In the genomic region with DNA sequence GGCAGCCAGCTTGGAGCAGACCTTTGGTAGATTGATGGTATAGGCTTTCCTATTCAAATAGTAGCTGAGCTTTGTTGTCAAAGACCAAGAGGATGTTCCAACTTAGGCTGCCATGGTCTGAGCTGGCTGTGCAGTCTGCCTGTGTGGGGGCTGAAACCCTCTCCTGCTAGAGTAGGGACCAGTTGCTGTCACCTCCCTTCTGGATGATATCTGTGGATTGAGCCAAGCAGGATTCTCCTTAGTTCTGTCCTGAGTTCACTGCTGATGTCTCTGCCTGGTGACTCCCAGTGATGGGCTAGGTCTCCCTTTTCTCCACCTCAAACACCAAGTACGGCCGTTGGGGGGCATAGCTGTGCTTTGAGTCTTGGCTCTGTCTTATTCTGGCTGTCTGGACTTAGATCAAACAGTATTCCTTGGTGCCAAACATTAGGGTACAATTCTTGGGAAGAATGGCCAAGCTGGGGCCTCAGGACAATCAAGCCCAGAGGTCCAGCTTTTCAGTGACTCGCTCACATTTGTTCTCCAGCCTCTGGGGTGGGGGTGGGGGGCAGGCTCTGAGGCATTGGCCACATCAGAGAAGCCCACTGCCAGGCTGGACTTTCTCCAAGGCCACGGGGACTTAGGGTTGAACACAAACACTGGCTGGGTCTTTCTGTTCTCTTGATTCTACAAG, we compare ENCODE assay signal across 12 mouse cellular contexts.
DNase-seq lines count a peak whose midpoint lies in the region; ATAC-seq and TF ChIP-seq lines count a peak whose summit lies in the region.
"Had no signal": no experiment of that assay in that cellular context is flagged by ENCODE, and none has a peak within 500 bp of the region (broad histone marks: within the 10 kb centered on the region; RNA-seq: fewer than 3 reads in every experiment).

No protein-coding gene starts in this region.

- no peaks in the 10 kb centered on the region for H3K36me3 ChIP-seq in forebrain, postnatal 0 days (ENCODE audit: insufficient read depth)
- no peaks in the 10 kb centered on the region for H3K36me3 ChIP-seq in midbrain, embryonic 16.5 days (ENCODE audit: control insufficient read depth, insufficient read depth, low read length)
- no peaks in the 10 kb centered on the region for H3K36me3 ChIP-seq in liver, embryonic 11.5 days (ENCODE audit: control insufficient read depth, insufficient read depth, low read length)
- H3K36me3 ChIP-seq in intestine, postnatal 0 days (ENCODE audit: control insufficient read depth, insufficient read depth), result no peaks in the 10 kb centered on the region

- no peaks in the 10 kb centered on the region for H3K4me1 ChIP-seq in forebrain, postnatal 0 days (ENCODE audit: insufficient read depth)
- H3K4me1 ChIP-seq in midbrain, embryonic 16.5 days (ENCODE audit: control insufficient read depth, insufficient read depth, low read length), result no peaks in the 10 kb centered on the region
- no peaks in the 10 kb centered on the region for H3K4me1 ChIP-seq in liver, embryonic 11.5 days (replicated peaks; ENCODE audit: control insufficient read depth, insufficient read depth, low read length)
- H3K4me1 ChIP-seq in intestine, postnatal 0 days (replicated peaks; ENCODE audit: control insufficient read depth, insufficient read depth, low read length), result no peaks in the 10 kb centered on the region

- H3K9ac ChIP-seq in forebrain, postnatal 0 days, result no peak overlapping the region
- no peak overlapping the region for H3K9ac ChIP-seq in midbrain, embryonic 16.5 days (ENCODE audit: low read depth, low read length)
- H3K9ac ChIP-seq in liver, embryonic 11.5 days (ENCODE audit: low read depth, low read length), result no peak overlapping the region
- H3K9ac ChIP-seq in intestine, postnatal 0 days (ENCODE audit: low read depth, low read length), result no peak overlapping the region

- WGBS in forebrain, postnatal 0 days, result 35% methylated on average over 4 of the region's 4 CpGs
- WGBS in midbrain, embryonic 16.5 days, result 57% methylated on average over 4 of the region's 4 CpGs
- 73% methylated on average over 4 of the region's 4 CpGs for WGBS in liver, embryonic 11.5 days
- 69% methylated on average over 4 of the region's 4 CpGs for WGBS in intestine, postnatal 0 days

- H3K4me2 ChIP-seq in forebrain, postnatal 0 days (ENCODE audit: low read depth), result no peak overlapping the region
- no peak overlapping the region for H3K4me2 ChIP-seq in midbrain, embryonic 16.5 days (ENCODE audit: low read length)
- H3K4me2 ChIP-seq in liver, embryonic 11.5 days, result no peak overlapping the region
- H3K4me2 ChIP-seq in intestine, postnatal 0 days (replicated peaks; ENCODE audit: low read depth), result no peak overlapping the region

- TF ChIP-seq CTCF in forebrain, postnatal 0 days (IDR thresholded peaks at IDR 0.05; ENCODE audit: low read depth), result peak; percentile 42
- TF ChIP-seq CTCF in intestine, postnatal 0 days (IDR thresholded peaks at IDR 0.05; ENCODE audit: low read depth), result no peak

- peak; percentile 50 to 68 for DNase-seq in cerebellum, postnatal 10 days
- no peak for DNase-seq in cerebellum, adult 11 months
- DNase-seq in forebrain, postnatal 0 days, result peak; percentile 68
- DNase-seq in layer of hippocampus, postnatal 10 days (ENCODE audit: low spot score in 2 of 2), result peak; percentile 61 to 70
- DNase-seq in urinary bladder, adult 2 months (ENCODE audit: low spot score), result no peak
- DNase-seq in liver, embryonic 11.5 days (ENCODE audit: low spot score), result no peak
- DNase-seq: heart, postnatal 36 days; spleen, adult 18-20 months; thymus, postnatal 4 days had no signal

- H3K27me3 ChIP-seq in forebrain, postnatal 0 days (ENCODE audit: insufficient read depth, low read length), result no peaks in the 10 kb centered on the region
- no peaks in the 10 kb centered on the region for H3K27me3 ChIP-seq in midbrain, embryonic 16.5 days (ENCODE audit: control insufficient read depth, insufficient read depth, low read depth, low read length)
- no peaks in the 10 kb centered on the region for H3K27me3 ChIP-seq in liver, embryonic 11.5 days (replicated peaks; ENCODE audit: control insufficient read depth, insufficient read depth, low read length)
- H3K27me3 ChIP-seq in intestine, postnatal 0 days (replicated peaks; ENCODE audit: control insufficient read depth, insufficient read depth, low read length), result no peaks in the 10 kb centered on the region

- H3K27ac ChIP-seq in forebrain, postnatal 0 days (ENCODE audit: low read depth, low read length), result peak overlapping the region; percentile 41
- H3K27ac ChIP-seq in midbrain, embryonic 16.5 days (ENCODE audit: low read length), result peak overlapping the region; percentile 79
- H3K27ac ChIP-seq in liver, embryonic 11.5 days (ENCODE audit: low read depth, low read length), result no peak overlapping the region
- no peak overlapping the region for H3K27ac ChIP-seq in intestine, postnatal 0 days (ENCODE audit: low read depth, low read length)
- H3K27ac ChIP-seq: kidney, postnatal 0 days had no signal

- peak; percentile 47 for ATAC-seq in forebrain, postnatal 0 days
- peak; percentile 37; the same call in 1 of the 2 replicates for ATAC-seq in midbrain, embryonic 16.5 days
- no peak for ATAC-seq in liver, embryonic 11.5 days (replicated peaks; ENCODE audit: low FRiP score)
- ATAC-seq in intestine, postnatal 0 days, result no peak

- no peaks in the 10 kb centered on the region for H3K9me3 ChIP-seq in forebrain, postnatal 0 days (ENCODE audit: low read length)
- H3K9me3 ChIP-seq in midbrain, embryonic 16.5 days (replicated peaks; ENCODE audit: control insufficient read depth, low read length, poor library complexity, severe bottlenecking), result no peaks in the 10 kb centered on the region
- no peaks in the 10 kb centered on the region for H3K9me3 ChIP-seq in liver, embryonic 11.5 days (ENCODE audit: control insufficient read depth, low read length)
- no peaks in the 10 kb centered on the region for H3K9me3 ChIP-seq in intestine, postnatal 0 days (ENCODE audit: control insufficient read depth)

- no peak overlapping the region for H3K4me3 ChIP-seq in forebrain, postnatal 0 days (ENCODE audit: low read depth, low read length)
- H3K4me3 ChIP-seq in midbrain, embryonic 16.5 days (ENCODE audit: low read depth, low read length), result no peak overlapping the region
- H3K4me3 ChIP-seq in liver, embryonic 11.5 days (ENCODE audit: low read depth, low read length), result no peak overlapping the region
- no peak overlapping the region for H3K4me3 ChIP-seq in intestine, postnatal 0 days (ENCODE audit: low read depth, low read length)

Comparison
In these comparisons a context has a peak if more than half of its experiments do, and no peak if none do; other contexts are left out.
1. DNase-seq: peak in cerebellum, postnatal 10 days (2 of 2), forebrain, postnatal 0 days (single experiment) and layer of hippocampus, postnatal 10 days (2 of 2); none in cerebellum, adult 11 months (single experiment), urinary bladder, adult 2 months (single experiment) and liver, embryonic 11.5 days (single experiment).
2. ATAC-seq: peak in forebrain, postnatal 0 days (single experiment) and midbrain, embryonic 16.5 days (single experiment); none in liver, embryonic 11.5 days (single experiment) and intestine, postnatal 0 days (single experiment).
3. H3K27ac ChIP-seq: peak in forebrain, postnatal 0 days (single experiment) and midbrain, embryonic 16.5 days (single experiment); none in liver, embryonic 11.5 days (single experiment) and intestine, postnatal 0 days (single experiment).